Mouse (Mus musculus) kidney, adult 2 months (tissue): ENCODE results near the gene Rhbdf1.

Experiments
- CTCF ChIP-seq: fragments of 200-500 bp; conservative IDR thresholded peaks from 2 replicates; pipeline ENCODE4 v1.5.1; 2011; ENCODE audit warnings: low read depth, mild to moderate bottlenecking, control low read depth, low read length, moderate library complexity, mixed read lengths; ENCODE audit not compliant: insufficient read depth, insufficient read length
- POLR2A ChIP-seq: fragments of 200-500 bp; IDR thresholded peaks from one replicate; pipeline ENCODE4 v1.6.1; 2011; ENCODE audit warnings: low read depth, low read length, control low read depth

DNA sequence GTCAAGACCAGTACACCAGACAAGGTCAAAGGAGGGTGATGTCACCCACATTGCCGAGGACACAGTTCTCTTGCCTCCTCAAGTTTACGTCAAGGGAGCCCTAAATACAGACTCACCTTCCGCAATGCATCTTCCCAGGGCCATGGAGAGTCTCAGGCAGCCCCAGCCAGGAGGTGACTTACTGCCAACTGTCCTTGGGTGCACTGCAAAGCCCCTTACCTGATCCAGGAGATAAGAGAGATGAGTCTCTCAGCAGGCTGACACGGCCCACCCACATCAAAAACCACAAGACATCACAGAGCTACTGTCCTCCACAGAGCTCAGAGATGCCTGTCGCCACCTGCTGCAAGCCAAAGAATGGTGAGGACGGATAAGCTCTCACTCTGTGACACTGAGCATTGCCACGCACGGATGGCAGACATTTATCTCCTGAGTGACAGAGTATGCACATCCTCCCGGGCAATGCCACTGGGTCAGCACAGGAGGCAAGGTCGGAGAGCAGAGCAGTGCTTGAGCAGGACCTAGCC lies 22.0 kb downstream of the Rhbdf1 start, which contains the start of gene Il9r:
- TF ChIP-seq POLR2A (no peak), CTCF (no peak)
